Mouse (Mus musculus) embryonic fibroblast, embryonic 13.5 days (primary cell): Measurements from ENCODE around the gene Pcnt.

ENCODE experiments used
- CTCF ChIP-seq: IDR thresholded peaks from 2 replicates; pipeline ENCODE4 v1.5.1; 2011; ENCODE audit warnings: mild to moderate bottlenecking, control low read depth, low read length, moderate library complexity, borderline replicate concordance; ENCODE audit not compliant: insufficient read depth
- POLR2A ChIP-seq: IDR thresholded peaks from 2 replicates; pipeline ENCODE4 v1.6.1; 2011; ENCODE audit warnings: low read depth, mild to moderate bottlenecking, control low read depth, low read length, moderate library complexity

DNA sequence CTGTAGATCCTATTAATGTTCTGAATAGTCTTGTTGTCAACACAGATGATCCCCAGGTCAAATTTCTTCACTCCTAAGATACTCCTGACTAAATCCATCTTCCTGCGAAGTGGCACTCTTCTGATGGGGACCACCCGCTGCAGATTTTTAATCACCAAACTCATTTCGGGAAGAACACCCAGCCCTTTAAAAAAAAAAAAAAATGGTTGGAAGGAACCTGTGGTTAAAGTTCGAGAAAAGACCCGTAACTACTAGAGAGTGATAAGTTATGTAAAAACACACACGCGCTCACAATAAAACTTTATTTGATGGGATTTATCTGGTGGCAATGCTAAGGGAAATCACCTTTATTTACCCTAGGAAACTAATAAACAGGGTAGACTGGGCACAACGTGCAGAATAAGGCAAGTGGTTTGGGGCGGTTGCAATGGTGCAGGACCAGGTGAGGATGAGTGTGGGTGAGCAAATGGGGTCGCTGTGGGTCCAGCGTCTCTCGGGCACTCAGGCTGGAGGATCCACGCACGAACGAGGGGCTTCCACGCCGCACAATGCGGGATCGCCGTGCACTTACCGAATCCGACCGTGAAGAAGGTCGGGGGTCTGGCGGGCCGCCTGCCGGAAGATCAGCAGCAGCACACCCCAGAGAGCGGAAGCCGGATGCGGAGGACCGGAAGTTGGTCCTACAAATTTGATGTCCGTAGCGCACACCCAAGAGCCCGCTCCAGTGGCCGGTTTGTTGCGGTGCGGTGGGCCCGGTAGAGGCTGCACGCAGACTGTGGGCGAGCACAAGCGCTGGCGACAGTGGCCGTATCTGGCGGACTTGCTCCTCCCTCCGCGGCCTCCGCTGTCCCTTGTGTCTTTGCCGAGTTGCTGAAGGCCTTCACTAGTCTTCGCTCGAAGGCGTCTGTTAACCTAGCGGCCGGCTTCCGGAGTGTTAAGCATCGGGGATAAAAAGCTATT lies 25.9 kb upstream of the Pcnt start, which contains the start of the genes Mcm3ap and Ybey:
- peak; percentile 74 for TF ChIP-seq POLR2A
- TF ChIP-seq CTCF, result no peak
